Mouse (Mus musculus) kidney, postnatal 36 days (tissue): ENCODE results near the gene Tmem63c.

Experiments used
- DNase-seq, 2 experiments: peaks; one replicate each; pipeline ENCODE4 v3.0.0; 2021 to 2022; ENCODE audit warnings: mixed read lengths in 2 of 2

Gene Tmem63c

GRCm38 (mm10) chr12:87021040-87021439, at the start of gene Tmem63c:
Gene Tmem63c (plus strand): TSS chr12:87021340.
- no peak for DNase-seq

- peak; percentile 88 to 90 for DNase-seq
Measured at GRCm38 (mm10) chr12:86973216-86973615, 47.9 kb upstream of the Tmem63c start.

GRCm38 (mm10) chr12:86973706-86974105, 47.4 kb upstream of the Tmem63c start:
- no peak for DNase-seq

- DNase-seq = peak; percentile 54 to 80
Measured at GRCm38 (mm10) chr12:86974387-86975288, 46.5 kb upstream of the Tmem63c start.

DNA sequence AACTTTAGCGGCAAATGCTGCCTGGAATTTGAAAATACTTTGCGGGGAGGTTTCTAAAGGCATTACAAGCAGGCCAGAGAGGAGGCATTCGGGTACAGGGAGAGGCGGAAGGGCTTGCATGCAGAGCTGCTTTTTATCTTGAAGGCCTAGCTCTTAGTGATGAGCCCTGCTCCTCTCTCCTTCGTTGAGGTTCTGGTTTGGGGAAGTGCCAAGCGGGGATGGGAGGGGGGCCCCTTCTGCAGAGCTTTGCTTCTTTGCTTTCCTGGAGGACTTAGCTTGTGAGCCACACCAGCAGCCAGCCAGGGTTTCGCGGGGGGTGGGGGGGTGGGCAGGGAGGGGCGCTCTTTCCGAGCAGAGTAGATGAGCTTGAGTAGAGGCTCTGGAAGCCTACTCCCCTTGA, 45.4 kb upstream of the Tmem63c start:
- no peak for DNase-seq

DNA sequence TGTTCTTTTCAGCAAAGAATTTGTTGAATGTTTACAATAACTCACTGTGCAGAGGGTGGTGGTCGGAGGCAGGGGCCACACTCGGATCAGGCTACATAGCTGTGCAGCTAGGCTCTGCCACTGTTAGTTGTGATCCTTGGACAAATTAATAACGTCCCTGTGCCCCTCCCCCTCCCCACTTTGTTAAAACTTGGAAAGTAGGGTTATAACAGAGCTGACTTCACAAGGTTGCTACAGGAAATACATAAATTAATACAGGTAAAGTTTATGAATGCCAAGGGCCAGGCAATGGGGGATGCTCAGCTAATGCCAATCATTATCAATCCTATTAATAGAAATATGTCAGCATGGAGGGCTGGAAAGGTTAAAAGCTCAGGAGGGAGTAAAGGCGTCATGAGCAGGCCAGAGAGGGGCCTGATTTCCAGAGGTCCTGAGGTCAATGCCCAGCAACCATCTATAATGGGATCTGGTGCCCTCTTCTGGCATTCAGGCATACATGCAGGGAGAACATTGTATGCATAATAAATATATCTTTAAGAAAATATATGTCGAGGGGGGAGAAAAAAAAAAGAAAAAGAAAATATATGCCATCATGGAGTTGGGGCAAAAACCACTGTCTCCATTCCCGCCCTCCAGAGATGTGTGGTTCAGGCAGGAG, 44.5 kb upstream of the Tmem63c start:
- no peak for DNase-seq

GRCm38 (mm10) chr12:86977833-86978232, 43.3 kb upstream of the Tmem63c start:
- DNase-seq = peak in 1 of 2 experiments; percentile 43

- DNase-seq = no peak
Measured at GRCm38 (mm10) chr12:86981180-86981579, 40.0 kb upstream of the Tmem63c start.

DNA sequence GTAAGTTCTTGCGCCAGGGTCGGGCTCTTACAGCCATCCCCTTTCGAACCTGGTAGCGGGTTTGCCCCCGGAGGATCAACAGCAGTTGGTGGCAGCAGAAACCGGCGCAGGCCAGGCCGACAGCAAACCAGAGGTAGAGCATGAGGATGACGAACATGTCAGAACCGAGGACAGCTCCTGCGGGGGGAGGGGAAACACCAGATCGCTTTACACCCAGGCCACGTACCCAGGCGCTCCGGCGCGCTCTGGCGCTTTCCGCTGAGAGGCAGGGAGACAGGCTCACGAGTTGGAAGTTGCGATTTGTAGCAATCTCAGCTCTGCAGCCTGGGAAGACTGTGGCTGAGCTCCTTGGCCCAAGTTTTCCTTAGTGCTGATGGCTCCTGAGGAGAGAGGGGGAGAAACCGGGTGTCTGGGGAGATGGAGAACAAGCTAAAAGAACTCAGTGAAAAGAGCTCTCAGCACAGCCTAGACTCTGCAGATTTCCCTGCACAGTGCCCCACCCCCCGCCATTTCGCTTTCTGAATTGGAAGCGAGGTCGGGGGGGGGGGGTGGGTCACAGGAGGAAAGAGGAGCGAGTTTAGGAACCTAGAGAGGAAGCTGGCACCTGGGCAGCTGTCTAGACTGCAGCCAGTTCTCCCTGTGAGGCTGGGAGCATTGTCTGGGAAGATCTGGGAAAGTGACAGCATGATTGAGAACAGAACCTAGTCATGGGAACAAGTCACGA, 37.5 kb upstream of the Tmem63c start:
- DNase-seq = peak; percentile 44 to 80

GRCm38 (mm10) chr12:86984194-86984555, 37.0 kb upstream of the Tmem63c start:
- peak; percentile 33 to 82 for DNase-seq

DNA sequence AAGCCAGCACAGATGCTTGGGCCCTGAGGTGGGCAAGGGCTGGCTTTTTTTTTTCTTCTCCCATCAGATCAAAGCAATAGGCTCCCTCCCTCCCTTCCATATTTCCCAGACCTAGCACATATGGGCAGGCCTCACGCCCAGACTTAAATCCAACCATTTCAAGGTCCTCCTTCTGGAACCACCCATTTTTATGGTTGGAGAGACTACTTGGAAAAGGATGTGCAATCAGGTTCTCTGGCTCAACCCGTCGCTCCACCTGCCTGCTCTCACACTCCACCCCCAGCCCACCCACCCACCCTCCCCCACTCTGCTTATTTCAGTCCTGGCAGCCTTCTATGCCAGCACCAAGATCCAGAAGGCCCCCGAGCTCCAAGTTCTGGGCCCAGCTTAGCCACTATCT, 34.6 kb upstream of the Tmem63c start:
- no peak for DNase-seq

DNA sequence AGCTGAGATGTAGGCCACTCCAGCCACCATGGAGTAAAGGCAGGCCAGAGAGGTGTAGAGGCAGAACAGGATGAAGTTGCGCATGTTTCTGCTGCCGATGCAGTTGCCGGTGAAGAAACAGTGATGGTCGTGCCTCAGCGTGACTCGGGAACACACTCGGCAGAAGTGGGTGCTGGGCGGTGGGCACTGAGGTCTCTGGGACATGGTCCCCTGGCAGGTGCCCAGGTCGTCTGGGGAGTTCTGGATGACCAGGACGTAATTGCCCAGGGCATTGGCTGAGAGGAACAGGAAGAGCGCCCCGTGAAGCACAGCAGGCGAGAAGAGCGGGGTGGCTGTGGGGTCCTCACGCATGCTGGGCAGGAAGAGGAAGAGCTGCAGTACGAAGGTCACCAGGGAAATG, 32.9 kb upstream of the Tmem63c start:
- DNase-seq = no peak

DNA sequence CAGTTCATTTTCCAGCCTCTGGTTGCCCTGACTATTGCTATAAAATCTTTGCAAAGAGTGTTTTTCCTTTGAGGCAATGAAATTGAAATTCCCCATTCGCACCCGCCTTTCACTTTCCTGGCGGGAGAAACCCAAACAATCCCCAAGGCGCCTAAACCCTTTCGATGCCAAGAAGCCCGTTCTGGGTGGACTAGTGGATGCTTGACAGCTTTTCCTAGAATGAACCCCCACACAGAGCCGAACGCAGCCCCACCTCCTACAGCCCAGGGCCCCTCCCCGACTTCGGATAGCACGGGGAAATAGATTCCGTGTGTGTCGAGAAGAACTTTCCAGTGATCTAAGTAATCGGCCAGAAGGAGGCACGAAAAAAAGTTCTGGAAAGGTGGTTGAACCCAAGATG, 31.8 kb upstream of the Tmem63c start:
- DNase-seq = no peak

DNA sequence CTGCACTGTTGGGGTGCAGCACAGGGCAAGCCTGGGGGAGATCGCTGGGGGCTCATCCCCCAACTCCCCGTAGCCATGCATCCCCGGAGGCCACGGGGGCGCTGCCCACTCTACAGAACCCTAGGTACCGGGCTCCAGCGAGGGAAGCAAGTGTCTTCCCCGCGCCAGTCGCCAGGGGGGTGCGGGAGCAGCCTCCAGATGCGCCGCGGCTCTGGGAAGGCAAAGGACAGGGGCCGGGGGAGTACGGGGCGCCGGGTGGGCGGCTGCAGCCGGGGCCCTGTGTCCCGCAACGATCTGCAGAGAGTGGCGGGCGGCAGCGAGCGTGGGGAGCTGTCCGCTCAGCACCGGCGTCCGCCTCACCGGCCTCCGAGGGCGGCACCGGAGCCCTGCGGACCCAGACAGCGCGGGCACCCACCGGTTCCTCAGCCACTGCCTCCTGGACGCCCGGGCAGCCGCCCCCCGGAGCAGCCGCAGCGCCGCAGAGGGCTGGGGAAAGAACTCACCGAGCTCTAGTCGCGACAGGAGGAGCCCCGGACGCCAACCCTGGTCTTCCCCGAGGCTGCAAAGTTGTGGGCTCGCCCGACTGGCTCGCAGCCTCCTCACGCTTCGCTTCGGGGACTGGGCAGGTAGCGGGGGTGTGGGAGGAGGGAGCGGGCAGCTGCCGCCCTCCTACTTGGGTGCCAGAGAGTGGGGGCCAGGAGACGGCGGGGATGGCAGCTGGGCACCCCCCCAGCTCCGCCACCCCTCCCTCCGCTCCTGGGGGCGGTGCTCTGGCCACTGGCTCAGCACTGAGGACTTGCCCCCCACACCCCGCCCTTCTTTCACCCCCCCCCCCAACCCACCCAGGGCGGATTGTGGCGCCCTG, 31.0 kb upstream of the Tmem63c start, which contains the start of gene Zdhhc22:
Gene Zdhhc22 (minus strand): TSS at position 541 of the 865 bp plus-strand sequence.
- DNase-seq = peak in 1 of 2 experiments; percentile 70

DNA sequence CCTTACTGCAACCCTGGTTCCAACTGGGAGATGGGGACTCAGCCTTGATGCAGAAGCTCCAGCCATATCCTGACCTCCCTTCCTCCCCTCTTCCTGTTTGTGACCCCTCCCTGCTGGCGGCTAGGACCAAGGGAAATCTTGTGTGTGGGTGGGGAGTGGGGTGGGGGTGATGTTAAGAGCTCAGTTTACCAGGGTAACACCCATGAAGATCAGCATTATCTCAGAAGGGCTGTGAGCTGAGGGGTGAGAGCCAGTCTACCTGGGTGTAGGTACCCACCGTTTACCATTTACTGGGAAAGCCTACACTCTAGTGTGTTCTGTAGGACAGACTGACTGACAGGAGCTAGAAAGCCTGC, 30.4 kb upstream of the Tmem63c start:
- no peak for DNase-seq

DNA sequence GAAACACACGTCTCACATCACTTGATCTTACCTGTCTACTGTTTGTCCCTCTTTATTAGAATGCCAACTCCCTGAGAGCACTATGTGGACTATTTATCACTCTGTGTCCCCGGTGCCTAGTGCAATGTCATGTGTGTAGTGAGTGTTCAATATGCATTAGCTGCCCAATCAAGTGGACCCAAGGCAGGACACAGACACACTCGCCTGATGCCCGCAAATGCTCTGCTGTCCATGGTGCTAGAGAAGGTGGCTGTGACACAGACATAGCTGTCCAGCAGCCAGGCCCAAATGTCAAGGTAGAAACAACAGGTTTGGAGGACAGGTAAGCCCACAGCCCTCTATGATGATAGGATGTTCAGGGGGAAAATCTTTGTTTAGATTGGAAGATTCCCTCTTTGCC, 27.0 kb upstream of the Tmem63c start:
- DNase-seq = peak in 1 of 2 experiments; percentile 32

DNA sequence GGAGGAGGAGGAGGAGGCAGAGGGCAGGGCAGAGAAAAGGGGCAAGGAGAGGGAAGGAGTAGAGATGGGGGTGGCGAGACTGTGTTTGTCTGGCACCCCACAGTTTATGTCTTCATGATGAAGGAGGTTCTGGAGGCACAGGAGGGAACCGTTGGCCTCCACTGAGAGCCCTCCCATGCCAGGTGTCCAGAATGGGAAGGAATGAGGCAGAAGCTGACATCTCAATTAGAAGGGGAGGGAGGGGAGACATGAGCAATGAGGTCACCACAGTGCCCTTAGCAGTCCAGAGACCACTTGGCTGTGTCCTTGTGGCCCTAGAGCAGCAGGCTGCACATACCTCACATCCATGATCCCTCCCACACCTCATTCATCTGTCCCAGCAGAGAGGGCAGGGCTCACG, 26.4 kb upstream of the Tmem63c start:
- DNase-seq = no peak

- no peak for DNase-seq
Measured at GRCm38 (mm10) chr12:86995931-86996330, 25.2 kb upstream of the Tmem63c start.

DNA sequence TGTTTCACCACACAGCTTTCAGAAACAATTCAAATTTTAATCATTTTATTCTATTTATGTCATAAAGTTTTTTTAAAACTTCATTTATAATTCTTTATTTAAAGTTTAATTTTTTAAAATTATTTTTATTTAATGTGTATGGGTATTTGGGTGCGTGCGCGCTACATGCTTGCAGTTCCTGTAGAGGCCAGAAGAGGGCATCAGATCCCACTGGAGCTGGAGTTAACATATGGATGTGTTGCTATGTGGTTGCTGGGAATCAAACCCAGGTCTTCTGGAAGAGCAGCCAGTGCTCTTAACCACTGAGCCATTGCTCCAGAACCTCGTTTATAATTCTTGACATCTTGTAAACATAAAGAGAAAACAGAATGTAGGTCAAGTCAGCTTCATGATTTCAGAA, 22.4 kb upstream of the Tmem63c start:
- no peak for DNase-seq

- no peak for DNase-seq
Measured at GRCm38 (mm10) chr12:86999283-86999820, 21.8 kb upstream of the Tmem63c start.

DNA sequence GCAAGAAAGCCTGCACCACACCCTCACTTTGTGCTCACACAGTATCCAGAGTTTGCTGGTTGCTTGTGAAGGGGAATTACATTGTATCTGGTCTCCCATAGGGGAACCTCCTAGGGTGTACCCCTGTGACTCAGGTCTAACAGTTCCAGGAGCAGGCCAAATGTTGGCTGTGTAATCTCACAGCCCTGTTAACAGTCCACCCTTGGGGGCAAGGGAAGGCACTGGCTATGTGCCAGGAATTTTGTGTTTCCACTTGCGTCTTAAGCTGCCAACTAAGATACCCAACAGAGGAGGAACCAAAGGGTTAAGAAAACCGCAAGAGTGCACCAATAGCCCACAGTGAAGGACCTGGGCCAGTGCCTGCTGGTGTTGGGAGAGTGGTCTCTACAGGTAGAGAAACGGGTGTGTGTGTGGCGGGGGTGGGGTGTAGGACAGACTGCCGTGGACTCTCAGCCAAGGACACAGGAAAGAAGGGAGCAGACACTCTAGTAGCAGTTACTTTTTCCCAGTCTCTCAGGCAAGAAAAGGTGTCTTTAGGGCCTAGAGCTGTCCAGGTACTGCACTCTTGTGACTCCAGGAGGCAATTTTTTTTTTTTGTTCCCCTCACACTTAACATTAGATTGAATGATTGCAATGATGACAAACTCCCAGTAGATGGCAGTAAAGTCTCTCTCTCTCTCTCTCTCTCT, 20.8 kb upstream of the Tmem63c start:
- DNase-seq = no peak

GRCm38 (mm10) chr12:87000840-87001176, 20.3 kb upstream of the Tmem63c start:
- DNase-seq = no peak
